Mouse (Mus musculus) stomach, postnatal 0 days (tissue): ENCODE measurements around the gene Ptprg.

ENCODE experiments used
- CTCF ChIP-seq: IDR thresholded peaks from 2 replicates; pipeline ENCODE4 v1.5.1; 2016; ENCODE audit warnings: antibody characterized with exemption, low read depth, mild to moderate bottlenecking, moderate library complexity
- EP300 ChIP-seq: optimal IDR thresholded peaks from 2 replicates; pipeline ENCODE3; 2016; ENCODE audit warnings: antibody characterized with exemption

GRCm38 (mm10) chr14:11565283-11565682, 12.0 kb downstream of the Ptprg start:
- peak; percentile 34 for TF ChIP-seq CTCF
- TF ChIP-seq EP300 = no peak
